Comparison of ENCODE assay signal across 21 mouse cellular contexts in genomic region chr16:27507212-27507611, GRCm38 (mm10).
DNase-seq lines count a peak whose midpoint lies in the region; TF ChIP-seq lines count a peak whose summit lies in the region.
"Had no signal": no experiment of that assay in that cellular context is flagged by ENCODE, and none has a peak within 500 bp of the region (broad histone marks: within the 10 kb centered on the region; RNA-seq: fewer than 3 reads in every experiment).

No protein-coding gene starts in this region.

- no peaks in the 10 kb centered on the region for H3K27me3 ChIP-seq in MEL (ENCODE audit: control insufficient read depth in 1 of 2, insufficient read depth in 2 of 2, low read length in 2 of 2)
- H3K27me3 ChIP-seq: embryonic facial prominence, embryonic 13.5 days; embryonic facial prominence, embryonic 15.5 days; forebrain, embryonic 12.5 days had no signal

- no peak for TF ChIP-seq CTCF in MEL (IDR thresholded peaks at IDR 0.05 in 2 of 3, conservative IDR thresholded peaks at IDR 0.05 in 1 of 3; ENCODE audit: control insufficient read depth in 1 of 3, insufficient read depth in 1 of 3, low read depth in 2 of 3, low read length in 3 of 3, poor library complexity in 1 of 3, severe bottlenecking in 1 of 3)
- TF ChIP-seq CTCF in brain, embryonic 14.5 days (IDR thresholded peaks at IDR 0.05; ENCODE audit: borderline replicate concordance, extremely low read depth, insufficient read depth, insufficient read length), result no peak

- intact Hi-C loops in left cerebral cortex, postnatal 10 days (cut with DNase I), result no loop called here

- H3K27ac ChIP-seq in MEL (ENCODE audit: control insufficient read depth, low read depth, low read length), result 0 out of 2 replicates have a peak overlapping the region, but pooled peaks have one; percentile 24
- H3K27ac ChIP-seq: embryonic facial prominence, embryonic 13.5 days; embryonic facial prominence, embryonic 15.5 days; forebrain, embryonic 10.5 days; forebrain, embryonic 12.5 days had no signal

- no peak for TF ChIP-seq RAD21 in MEL (IDR thresholded peaks at IDR 0.05; ENCODE audit: low read depth, low read length)

- H3K4me1 ChIP-seq in MEL (ENCODE audit: control insufficient read depth in 1 of 2, insufficient read depth in 2 of 2, low read length in 2 of 2), result no peaks in the 10 kb centered on the region
- H3K4me1 ChIP-seq: embryonic facial prominence, embryonic 13.5 days; embryonic facial prominence, embryonic 15.5 days; forebrain, embryonic 10.5 days; forebrain, embryonic 12.5 days had no signal

- TF ChIP-seq POLR2A in MEL (IDR thresholded peaks at IDR 0.05; ENCODE audit: control insufficient read depth in 1 of 2, insufficient read depth in 1 of 2, low read depth in 1 of 2, low read length in 2 of 2, poor library complexity in 1 of 2), result no peak
- TF ChIP-seq POLR2A in brain, embryonic 14.5 days (IDR thresholded peaks at IDR 0.05; ENCODE audit: borderline replicate concordance, extremely low read depth, insufficient read depth, insufficient read length, poor library complexity, severe bottlenecking), result no peak

- H3K9me3 ChIP-seq in MEL (replicated peaks; ENCODE audit: insufficient read depth, low read length), result no peaks in the 10 kb centered on the region
- H3K9me3 ChIP-seq: embryonic facial prominence, embryonic 13.5 days; embryonic facial prominence, embryonic 15.5 days; forebrain, embryonic 10.5 days; forebrain, embryonic 12.5 days had no signal

- peak; percentile 24 for DNase-seq in retina, postnatal 1 day
- DNase-seq in retina, embryonic 14.5 days (ENCODE audit: low spot score), result no peak
- peak; percentile 58 for DNase-seq in MEL (ENCODE audit: low read depth, low spot score)
- peak; percentile 6 for DNase-seq in brain, embryonic 14.5 days (ENCODE audit: low read depth)
- no peak for DNase-seq in left cerebral cortex, postnatal 10 days (ENCODE audit: extremely low spot score in 1 of 2, low spot score in 2 of 2)
- no peak for DNase-seq in right cerebral cortex, postnatal 25 days
- DNase-seq: adrenal gland, adult 8-10 months; adrenal gland, postnatal 14 days; adrenal gland, postnatal 36 days; cerebellum, adult 11 months; cerebellum, adult 18-20 months; cerebellum, adult 8-10 months; cerebellum, adult 9-11 months; cerebellum, postnatal 14 days; cerebellum, postnatal 36 days; embryo, embryonic 11 days had no signal

- peak; percentile 85 to 91 for TF ChIP-seq EP300 in MEL (IDR thresholded peaks at IDR 0.05; ENCODE audit: low read depth in 1 of 2, low read length in 2 of 2)

- H3K9ac ChIP-seq in MEL (ENCODE audit: control insufficient read depth, low read depth, low read length, poor library complexity, severe bottlenecking), result no peak overlapping the region
- H3K9ac ChIP-seq: embryonic facial prominence, embryonic 13.5 days; embryonic facial prominence, embryonic 15.5 days; forebrain, embryonic 12.5 days had no signal

- peaks cover 0 to 4% of the 10 kb centered on the region in 2 experiments; a peak in 2 of 4 replicates for H3K36me3 ChIP-seq in MEL (ENCODE audit: control insufficient read depth in 1 of 2, insufficient read depth in 2 of 2, low read length in 2 of 2)
- H3K36me3 ChIP-seq: embryonic facial prominence, embryonic 13.5 days; embryonic facial prominence, embryonic 15.5 days; forebrain, embryonic 10.5 days; forebrain, embryonic 12.5 days had no signal

- no peak overlapping the region for H3K4me3 ChIP-seq in MEL (ENCODE audit: control insufficient read depth in 1 of 2, insufficient read depth in 1 of 2, low read depth in 2 of 2, low read length in 2 of 2)
- H3K4me3 ChIP-seq: embryonic facial prominence, embryonic 13.5 days; embryonic facial prominence, embryonic 15.5 days; erythroblast, embryonic 14.5 days; forebrain, embryonic 10.5 days; forebrain, embryonic 12.5 days had no signal

- no peaks in the 10 kb centered on the region for H3K79me2 ChIP-seq in MEL (ENCODE audit: control insufficient read depth, insufficient read depth, low read length, poor library complexity)

TF ChIP-seq in MEL, 35 proteins besides CTCF, POLR2A, EP300 and RAD21:
- TF ChIP-seq MYB (IDR thresholded peaks at IDR 0.05; ENCODE audit: low read depth, low read length) (peak; percentile 49; the same call in 1 of the 2 replicates), NRF1 (IDR thresholded peaks at IDR 0.05; ENCODE audit: insufficient read depth, low read depth, low read length, poor library complexity, severe bottlenecking) (no peak), ZMIZ1 (IDR thresholded peaks at IDR 0.05; ENCODE audit: low read depth, low read length) (no peak), TAL1 (IDR thresholded peaks at IDR 0.05; ENCODE audit: low read length) (peak; percentile 61), BHLHE40 (IDR thresholded peaks at IDR 0.05; ENCODE audit: borderline replicate concordance, low read depth, low read length) (no peak), USF1 (IDR thresholded peaks at IDR 0.05; ENCODE audit: low read depth, low read length) (no peak), MYC (IDR thresholded peaks at IDR 0.05; ENCODE audit: low read depth, low read length) (no peak), ETS1 (IDR thresholded peaks at IDR 0.05; ENCODE audit: low read depth, low read length) (peak; percentile 79), TCF12 (IDR thresholded peaks at IDR 0.05; ENCODE audit: low read depth, low read length) (peak; percentile 85), E2F4 (IDR thresholded peaks at IDR 0.05; ENCODE audit: borderline replicate concordance, low read depth, low read length) (no peak), ZC3H11A (IDR thresholded peaks at IDR 0.05; ENCODE audit: low read depth, low read length) (no peak), POLR2AphosphoS5 (IDR thresholded peaks at IDR 0.05; ENCODE audit: borderline replicate concordance, low read depth, low read length) (no peak), MEF2A (IDR thresholded peaks at IDR 0.05; ENCODE audit: extremely low read depth, insufficient replicate concordance, low read depth, low read length, poor library complexity, severe bottlenecking) (no peak), MAFK (IDR thresholded peaks at IDR 0.05; ENCODE audit: borderline replicate concordance, low read depth, low read length) (no peak), SMC3 (IDR thresholded peaks at IDR 0.05; ENCODE audit: low read depth, low read length) (no peak), MAZ (IDR thresholded peaks at IDR 0.05; ENCODE audit: low read depth, low read length) (no peak), KAT2A (conservative IDR thresholded peaks at IDR 0.05; ENCODE audit: low read depth, low read length) (no peak), TBP (IDR thresholded peaks at IDR 0.05; ENCODE audit: low read depth, low read length) (no peak), NELFE (IDR thresholded peaks at IDR 0.05; ENCODE audit: low read depth, low read length) (no peak), MAX (IDR thresholded peaks at IDR 0.05; ENCODE audit: low read length) (no peak), ZKSCAN1 (IDR thresholded peaks at IDR 0.05; ENCODE audit: low read depth, low read length) (no peak), JUND (IDR thresholded peaks at IDR 0.05; ENCODE audit: low read depth, low read length) (no peak), CHD2 (IDR thresholded peaks at IDR 0.05; ENCODE audit: low read length) (no peak), GABPA (IDR thresholded peaks at IDR 0.05; ENCODE audit: low read depth, low read length) (no peak), SIN3A (IDR thresholded peaks at IDR 0.05; ENCODE audit: low read length) (peak; percentile 43; the same call in 1 of the 2 replicates), USF2 (IDR thresholded peaks at IDR 0.05; ENCODE audit: borderline replicate concordance in 1 of 2, insufficient read depth in 1 of 2, low read depth in 1 of 2, low read length in 2 of 2) (no peak), GATA1 (IDR thresholded peaks at IDR 0.05; ENCODE audit: low read depth, low read length) (peak; percentile 78), RCOR1 (IDR thresholded peaks at IDR 0.05; ENCODE audit: low read depth, low read length) (peak; percentile 76), ELF1 (IDR thresholded peaks at IDR 0.05; ENCODE audit: low read depth, low read length) (no peak), MXI1 (IDR thresholded peaks at IDR 0.05; ENCODE audit: low read depth, low read length) (no peak)

Comparison
In these comparisons a context has a peak if more than half of its experiments do, and no peak if none do; other contexts are left out.
1. DNase-seq: peak in retina, postnatal 1 day (single experiment), MEL (single experiment) and brain, embryonic 14.5 days (single experiment); none in retina, embryonic 14.5 days (single experiment), left cerebral cortex, postnatal 10 days (0 of 2) and right cerebral cortex, postnatal 25 days (single experiment).